Mouse (Mus musculus): ENCODE measurements at regions not wholly inside any gene's neighbourhood (a gene's known extent, or its start where the extent isn't known, plus 50 kb on each side); places are given as distances from the start of the nearest gene placed in this dataset.

- Histone ChIP-seq H3K27me3 (ENCODE audit: control insufficient read depth, insufficient read depth, low read length) (no peaks in the 10 kb centered on the region), H3K4me3 (replicated peaks; ENCODE audit: low read length) (no peak overlapping the region), H3K4me1 (ENCODE audit: control insufficient read depth, insufficient read depth, low read length) (peaks cover 4% of the 10 kb centered on the region; the same call in 1 of the 2 replicates), H3K9ac (ENCODE audit: low read length) (no peak overlapping the region), H3K36me3 (ENCODE audit: control insufficient read depth, insufficient read depth, low read length) (no peaks in the 10 kb centered on the region), H3K27ac (ENCODE audit: low read length) (no peak overlapping the region), H3K4me2 (ENCODE audit: low read depth, low read length) (no peak overlapping the region), H3K9me3 (replicated peaks; ENCODE audit: control insufficient read depth, low read length) (no peaks in the 10 kb centered on the region)
- no peak for ATAC-seq (ENCODE audit: insufficient read depth, low FRiP score)
- WGBS = 41% methylated on average over 5 of the region's 5 CpGs
These were observed 112.0 kb upstream of the Mycn start for GRCm38 (mm10) chr12:13053746-13054145.

GRCm38 (mm10) chr12:13052845-13053623, 111.3 kb upstream of the Mycn start:
- H3K4me2 ChIP-seq (ENCODE audit: low read depth, low read length) = no peak overlapping the region
- peaks cover 6% of the 10 kb centered on the region; the same call in 1 of the 2 replicates for H3K4me1 ChIP-seq (ENCODE audit: control insufficient read depth, insufficient read depth, low read length)
- no peak overlapping the region for H3K9ac ChIP-seq (ENCODE audit: low read length)
- no peak overlapping the region for H3K4me3 ChIP-seq (replicated peaks; ENCODE audit: low read length)
- ATAC-seq (ENCODE audit: insufficient read depth, low FRiP score) = no peak
- H3K27me3 ChIP-seq (ENCODE audit: control insufficient read depth, insufficient read depth, low read length) = no peaks in the 10 kb centered on the region
- H3K27ac ChIP-seq (ENCODE audit: low read length) = no peak overlapping the region
- WGBS = 61% methylated on average over 9 of the region's 9 CpGs
- H3K9me3 ChIP-seq (replicated peaks; ENCODE audit: control insufficient read depth, low read length) = no peaks in the 10 kb centered on the region
- H3K36me3 ChIP-seq (ENCODE audit: control insufficient read depth, insufficient read depth, low read length) = no peaks in the 10 kb centered on the region

GRCm38 (mm10) chr12:13052164-13052563, 110.5 kb upstream of the Mycn start:
- no peak for ATAC-seq (ENCODE audit: insufficient read depth, low FRiP score)
- Histone ChIP-seq H3K4me2 (ENCODE audit: low read depth, low read length) (no peak overlapping the region), H3K27me3 (ENCODE audit: control insufficient read depth, insufficient read depth, low read length) (no peaks in the 10 kb centered on the region), H3K27ac (ENCODE audit: low read length) (no peak overlapping the region), H3K9ac (ENCODE audit: low read length) (no peak overlapping the region), H3K4me3 (replicated peaks; ENCODE audit: low read length) (no peak overlapping the region), H3K36me3 (ENCODE audit: control insufficient read depth, insufficient read depth, low read length) (no peaks in the 10 kb centered on the region), H3K4me1 (ENCODE audit: control insufficient read depth, insufficient read depth, low read length) (peaks cover 6% of the 10 kb centered on the region; the same call in 1 of the 2 replicates), H3K9me3 (replicated peaks; ENCODE audit: control insufficient read depth, low read length) (no peaks in the 10 kb centered on the region)
- 53% methylated on average over 6 of the region's 6 CpGs for WGBS

- Histone ChIP-seq H3K4me3 (replicated peaks; ENCODE audit: low read length) (no peak overlapping the region), H3K27ac (ENCODE audit: low read length) (no peak overlapping the region), H3K36me3 (ENCODE audit: control insufficient read depth, insufficient read depth, low read length) (no peaks in the 10 kb centered on the region), H3K9ac (ENCODE audit: low read length) (no peak overlapping the region), H3K4me1 (ENCODE audit: control insufficient read depth, insufficient read depth, low read length) (peaks cover 6% of the 10 kb centered on the region; the same call in 1 of the 2 replicates), H3K9me3 (replicated peaks; ENCODE audit: control insufficient read depth, low read length) (no peaks in the 10 kb centered on the region), H3K27me3 (ENCODE audit: control insufficient read depth, insufficient read depth, low read length) (no peaks in the 10 kb centered on the region), H3K4me2 (ENCODE audit: low read depth, low read length) (no peak overlapping the region)
- ATAC-seq (ENCODE audit: insufficient read depth, low FRiP score) = no peak
- 19% methylated on average over 8 of the region's 8 CpGs for WGBS
These were observed 107.9 kb upstream of the Mycn start for GRCm38 (mm10) chr12:13049659-13050058.

- Histone ChIP-seq H3K9me3 (replicated peaks; ENCODE audit: control insufficient read depth, low read length) (no peaks in the 10 kb centered on the region), H3K4me3 (replicated peaks; ENCODE audit: low read length) (no peak overlapping the region), H3K27me3 (ENCODE audit: control insufficient read depth, insufficient read depth, low read length) (no peaks in the 10 kb centered on the region), H3K4me2 (ENCODE audit: low read depth, low read length) (no peak overlapping the region), H3K9ac (ENCODE audit: low read length) (no peak overlapping the region), H3K4me1 (ENCODE audit: control insufficient read depth, insufficient read depth, low read length) (peaks cover 6% of the 10 kb centered on the region; the same call in 1 of the 2 replicates), H3K36me3 (ENCODE audit: control insufficient read depth, insufficient read depth, low read length) (no peaks in the 10 kb centered on the region), H3K27ac (ENCODE audit: low read length) (no peak overlapping the region)
- peak; percentile 25; the same call in 1 of the 2 replicates for ATAC-seq (ENCODE audit: insufficient read depth, low FRiP score)
- 34% methylated on average over 13 of the region's 13 CpGs for WGBS
These were observed 106.5 kb upstream of the Mycn start for GRCm38 (mm10) chr12:13048168-13048727.

- WGBS = 73% methylated on average over 7 of the region's 7 CpGs
- H3K9me3 ChIP-seq (replicated peaks; ENCODE audit: control insufficient read depth, low read length) = no peaks in the 10 kb centered on the region
- H3K27ac ChIP-seq (ENCODE audit: low read length) = no peak overlapping the region
- ATAC-seq (ENCODE audit: insufficient read depth, low FRiP score) = no peak
- H3K27me3 ChIP-seq (ENCODE audit: control insufficient read depth, insufficient read depth, low read length) = no peaks in the 10 kb centered on the region
- H3K36me3 ChIP-seq (ENCODE audit: control insufficient read depth, insufficient read depth, low read length) = no peaks in the 10 kb centered on the region
- H3K4me1 ChIP-seq (ENCODE audit: control insufficient read depth, insufficient read depth, low read length) = no peaks in the 10 kb centered on the region
- H3K9ac ChIP-seq (ENCODE audit: low read length) = no peak overlapping the region
- H3K4me2 ChIP-seq (ENCODE audit: low read depth, low read length) = no peak overlapping the region
- no peak overlapping the region for H3K4me3 ChIP-seq (replicated peaks; ENCODE audit: low read length)
These were observed 101.2 kb upstream of the Mycn start for GRCm38 (mm10) chr12:13042934-13043333.

- 79% methylated on average over 5 of the region's 5 CpGs for WGBS
- no peak for ATAC-seq (ENCODE audit: insufficient read depth, low FRiP score)
- H3K4me2 ChIP-seq (ENCODE audit: low read depth, low read length) = no peak overlapping the region
- H3K4me3 ChIP-seq (replicated peaks; ENCODE audit: low read length) = no peak overlapping the region
- H3K9ac ChIP-seq (ENCODE audit: low read length) = no peak overlapping the region
- H3K27me3 ChIP-seq (ENCODE audit: control insufficient read depth, insufficient read depth, low read length) = no peaks in the 10 kb centered on the region
- no peak overlapping the region for H3K27ac ChIP-seq (ENCODE audit: low read length)
- no peaks in the 10 kb centered on the region for H3K9me3 ChIP-seq (replicated peaks; ENCODE audit: control insufficient read depth, low read length)
- no peaks in the 10 kb centered on the region for H3K36me3 ChIP-seq (ENCODE audit: control insufficient read depth, insufficient read depth, low read length)
- no peaks in the 10 kb centered on the region for H3K4me1 ChIP-seq (ENCODE audit: control insufficient read depth, insufficient read depth, low read length)
These were observed 93.5 kb upstream of the Mycn start for GRCm38 (mm10) chr12:13035108-13035741.

- no peaks in the 10 kb centered on the region for H3K36me3 ChIP-seq (ENCODE audit: control insufficient read depth, insufficient read depth, low read length)
- no peak overlapping the region for H3K4me3 ChIP-seq (replicated peaks; ENCODE audit: low read length)
- H3K4me1 ChIP-seq (ENCODE audit: control insufficient read depth, insufficient read depth, low read length) = no peaks in the 10 kb centered on the region
- no peak overlapping the region for H3K27ac ChIP-seq (ENCODE audit: low read length)
- no peak for ATAC-seq (ENCODE audit: insufficient read depth, low FRiP score)
- WGBS = 80% methylated on average over 7 of the region's 7 CpGs
- H3K9ac ChIP-seq (ENCODE audit: low read length) = no peak overlapping the region
- H3K4me2 ChIP-seq (ENCODE audit: low read depth, low read length) = no peak overlapping the region
- no peaks in the 10 kb centered on the region for H3K27me3 ChIP-seq (ENCODE audit: control insufficient read depth, insufficient read depth, low read length)
- no peaks in the 10 kb centered on the region for H3K9me3 ChIP-seq (replicated peaks; ENCODE audit: control insufficient read depth, low read length)
These were observed 88.6 kb upstream of the Mycn start for GRCm38 (mm10) chr12:13030333-13030732.

GRCm38 (mm10) chr12:13028086-13028485, 86.4 kb upstream of the Mycn start:
- H3K9ac ChIP-seq (ENCODE audit: low read length) = no peak overlapping the region
- no peak overlapping the region for H3K27ac ChIP-seq (ENCODE audit: low read length)
- H3K4me1 ChIP-seq (ENCODE audit: control insufficient read depth, insufficient read depth, low read length) = no peaks in the 10 kb centered on the region
- 22% methylated on average over 3 of the region's 3 CpGs for WGBS
- no peak overlapping the region for H3K4me3 ChIP-seq (replicated peaks; ENCODE audit: low read length)
- no peaks in the 10 kb centered on the region for H3K27me3 ChIP-seq (ENCODE audit: control insufficient read depth, insufficient read depth, low read length)
- H3K4me2 ChIP-seq (ENCODE audit: low read depth, low read length) = no peak overlapping the region
- ATAC-seq (ENCODE audit: insufficient read depth, low FRiP score) = no peak
- H3K9me3 ChIP-seq (replicated peaks; ENCODE audit: control insufficient read depth, low read length) = no peaks in the 10 kb centered on the region
- H3K36me3 ChIP-seq (ENCODE audit: control insufficient read depth, insufficient read depth, low read length) = no peaks in the 10 kb centered on the region

All from stomach, embryonic 16.5 days (tissue).